Mouse (Mus musculus) natural killer cell, adult 2 months (primary cell): ENCODE measurements around the gene Olfr60.

Source experiments
- DNase-seq, 2 experiments: peaks; one replicate each; pipeline ENCODE4 v3.0.0; 2022; ENCODE audit warnings: low spot score in 2 of 2

Gene Olfr60

GRCm38 (mm10) chr7:140361571-140361970, at the start of gene Olfr60:
Gene Olfr60 (minus strand): TSS chr7:140361671.
- no peak for DNase-seq

GRCm38 (mm10) chr7:140402818-140403217, 41.3 kb upstream of the Olfr60 start, which contains the start of gene Olfr531:
Gene Olfr531 (minus strand): TSS chr7:140402918.
- DNase-seq: no peak

GRCm38 (mm10) chr7:140376911-140377310, 15.4 kb upstream of the Olfr60 start:
- no peak for DNase-seq

GRCm38 (mm10) chr7:140376231-140376630, 14.8 kb upstream of the Olfr60 start, which contains the start of gene Olfr530:
Gene Olfr530 (minus strand): TSS chr7:140376331.
- DNase-seq: no peak

- DNase-seq: no peak
These were observed 12.8 kb upstream of the Olfr60 start for GRCm38 (mm10) chr7:140374300-140374699.

- no peak for DNase-seq
These were observed 27.8 kb downstream of the Olfr60 start, which contains the start of gene Olfr527 for GRCm38 (mm10) chr7:140333717-140334116. Gene Olfr527 (plus strand): TSS chr7:140334017.

GRCm38 (mm10) chr7:140329766-140330304, 31.6 kb downstream of the Olfr60 start:
- DNase-seq: no peak

GRCm38 (mm10) chr7:140321135-140321534, 40.3 kb downstream of the Olfr60 start:
- no peak for DNase-seq

- DNase-seq: no peak
These were observed 40.9 kb downstream of the Olfr60 start, which contains the start of gene Olfr525 for GRCm38 (mm10) chr7:140320558-140320957. Gene Olfr525 (plus strand): TSS chr7:140320858.

GRCm38 (mm10) chr7:140319861-140320385, 41.5 kb downstream of the Olfr60 start:
- DNase-seq: no peak

GRCm38 (mm10) chr7:140299416-140299815, 62.1 kb downstream of the Olfr60 start:
- DNase-seq: no peak

GRCm38 (mm10) chr7:140296876-140297275, 64.6 kb downstream of the Olfr60 start:
- DNase-seq: no peak

GRCm38 (mm10) chr7:140295746-140296145, 65.7 kb downstream of the Olfr60 start:
- DNase-seq: no peak
